19 mouse cellular contexts compared by ENCODE assay signal in genomic region chr17:89036723-89037122, GRCm38 (mm10).
A peak's percentile ranks its signal among the peaks of the same experiment; 100 is the strongest.
DNase-seq lines count a peak whose midpoint lies in the region; ATAC-seq lines count a peak whose summit lies in the region.
"Had no signal": no experiment of that assay in that cellular context is flagged by ENCODE, and none has a peak within 500 bp of the region (broad histone marks: within the 10 kb centered on the region; RNA-seq: fewer than 3 reads in every experiment).

No protein-coding gene starts in this region.

- peak; percentile 29 for DNase-seq in layer of hippocampus, adult 9-11 months
- no peak for DNase-seq in layer of hippocampus, postnatal 14 days (ENCODE audit: low spot score in 2 of 2)
- DNase-seq in brain, adult 2 months (ENCODE audit: low read depth, low spot score), result peak; percentile 79
- DNase-seq in spleen, postnatal 36 days (ENCODE audit: low spot score in 2 of 2), result no peak
- DNase-seq in kidney, postnatal 14 days, result no peak
- DNase-seq: adrenal gland, adult 2 months; cerebellum, adult 18-20 months; cerebellum, postnatal 14 days; gastrocnemius, postnatal 14 days; heart, adult 11 months; kidney, adult 2 months; kidney, postnatal 10 days; liver, postnatal 0 days; lung, postnatal 10 days; midbrain, embryonic 14.5 days; spleen, adult 18-20 months; thymus, postnatal 25 days had no signal

- ATAC-seq in common myeloid progenitor, adult 5-6 weeks (replicated peaks; ENCODE audit: low read depth, poor library complexity, severe bottlenecking), result peak; percentile 80
- 0 out of 2 replicates have a peak, but pooled peaks have one; percentile 30 for ATAC-seq in megakaryocyte-erythroid progenitor cell, adult 5-6 weeks (replicated peaks; ENCODE audit: low FRiP score, low TSS enrichment, poor library complexity, severe bottlenecking)
- ATAC-seq: liver, postnatal 0 days had no signal

Comparison
In these comparisons a context has a peak if more than half of its experiments do, and no peak if none do; other contexts are left out.
1. DNase-seq: peak in layer of hippocampus, adult 9-11 months (single experiment) and brain, adult 2 months (single experiment); none in layer of hippocampus, postnatal 14 days (0 of 2), spleen, postnatal 36 days (0 of 2) and kidney, postnatal 14 days (single experiment).